Mouse (Mus musculus) left cerebral cortex, postnatal 25 days (tissue): ENCODE results near the gene Trak1. TPM values are rescaled to one million over a fixed set of nuclear protein-coding genes. Genes with fewer than 3 reads are reported as not detected.
A peak's percentile ranks its signal among the peaks of the same experiment; 100 is the strongest.

Experiments used
- DNase-seq, 2 experiments: peaks; one replicate each; pipeline ENCODE4 v3.0.0; 2022; ENCODE audit warnings: low spot score in 2 of 2, mixed read lengths in 1 of 2
- intact Hi-C: fragments of 180-260 bp; cut with DNase I; formaldehyde crosslinking; loops from one replicate; pipeline ENCODE4 v1.15.1; 2025
- total RNA-seq, 2 experiments: library from RNA; stranded (reverse); gene quantifications; 2 replicates each; pipeline ENCODE4 v1.2.3; 2021

Gene Trak1
- total RNA-seq, 2 experiments from 2014 or later = 240 to 249 TPM

GRCm38 (mm10) chr9:121495529-121495928 lies 198.2 kb downstream of the Trak1 start, which contains the start of gene Cck:
Gene Cck, minus strand, starts transcription at chr9:121495694.
- intact Hi-C loops = loop anchor here (2.0 kb wide), 1 partner anchor 105 kb away; no protein-coding TSS in a partner anchor
- peak; percentile 69 to 88 for DNase-seq

- peak; percentile 58 to 78 for DNase-seq
- intact Hi-C loops = no loop called here
These were observed 198.8 kb downstream of the Trak1 start for GRCm38 (mm10) chr9:121496102-121496501.

- DNase-seq = peak; percentile 66 to 92
- intact Hi-C loops = loop anchor here (1.0 kb wide), 1 partner anchor 52 kb away; no protein-coding TSS in a partner anchor
These were observed 208.0 kb downstream of the Trak1 start for GRCm38 (mm10) chr9:121505346-121505745.

GRCm38 (mm10) chr9:121506478-121507180 lies 209.3 kb downstream of the Trak1 start:
- peak; percentile 69 to 97 for DNase-seq
- intact Hi-C loops = loop anchor here (1.0 kb wide), 1 partner anchor 94 kb away; no protein-coding TSS in a partner anchor

- DNase-seq = no peak
- intact Hi-C loops = no loop called here
These were observed 214.6 kb downstream of the Trak1 start for GRCm38 (mm10) chr9:121511911-121512310.

GRCm38 (mm10) chr9:121514462-121514861 lies 217.2 kb downstream of the Trak1 start:
- intact Hi-C loops = no loop called here
- no peak for DNase-seq

GRCm38 (mm10) chr9:121520047-121520446 lies 222.7 kb downstream of the Trak1 start:
- intact Hi-C loops = no loop called here
- DNase-seq = peak in 1 of 2 experiments; percentile 16

Other genes starting within 250 kb of the Trak1 start
- 1 to 10 TPM; 7.4 to 9.1 TPM for gene Ulk4, start 20.3 kb upstream of the Trak1 start, total RNA-seq
- gene Cck, start 198.2 kb downstream of the Trak1 start, total RNA-seq = 100 to 1,000 TPM; 670 to 812 TPM